Mouse (Mus musculus) retina, postnatal 7 days (tissue): ENCODE measurements at regions not wholly inside any gene's neighbourhood (a gene's known extent, or its start where the extent isn't known, plus 50 kb on each side); places are given as distances from the start of the nearest gene placed in this dataset.

Source experiments
- DNase-seq: peaks from one replicate; pipeline ENCODE4 v3.0.0-alpha.2; 2012; ENCODE audit warnings: low read depth, low spot score

DNA sequence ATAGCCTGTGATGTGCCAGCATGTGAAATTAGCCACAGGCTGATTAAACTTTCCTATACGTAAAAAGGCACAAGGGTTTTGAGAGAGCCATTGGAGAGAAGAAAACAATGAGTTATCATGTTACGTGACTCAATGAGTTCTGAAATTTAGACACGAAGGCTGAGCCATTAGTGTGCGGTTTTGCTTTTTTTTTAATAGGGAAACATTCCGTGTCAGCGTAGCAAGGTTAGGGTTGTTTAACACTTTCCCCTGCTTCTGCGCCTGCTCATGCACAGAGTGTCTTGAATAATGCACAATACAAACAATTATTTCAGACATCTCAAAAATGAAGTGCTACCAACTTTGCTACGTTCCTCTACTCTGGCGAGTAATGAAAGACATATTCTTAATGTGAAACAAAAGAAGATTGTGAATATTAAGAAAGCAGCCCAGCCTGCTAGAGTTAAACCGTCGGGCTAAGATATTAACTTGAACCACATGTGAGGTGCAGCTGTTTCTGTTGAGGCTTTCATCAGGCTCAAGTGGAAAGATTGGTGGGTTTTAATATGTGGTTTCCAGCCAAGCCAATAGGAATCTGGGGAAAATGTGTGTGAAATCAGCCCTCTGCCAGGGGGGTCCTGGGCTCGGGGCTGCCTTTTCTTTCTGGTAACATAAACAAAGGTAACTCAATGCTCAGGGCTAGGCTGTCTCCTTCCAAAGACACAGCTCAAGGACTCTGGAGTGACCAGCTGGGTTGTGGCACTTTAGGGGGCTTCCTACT is 287.2 kb downstream of the Slc4a3 start:
- no peak for DNase-seq

DNA sequence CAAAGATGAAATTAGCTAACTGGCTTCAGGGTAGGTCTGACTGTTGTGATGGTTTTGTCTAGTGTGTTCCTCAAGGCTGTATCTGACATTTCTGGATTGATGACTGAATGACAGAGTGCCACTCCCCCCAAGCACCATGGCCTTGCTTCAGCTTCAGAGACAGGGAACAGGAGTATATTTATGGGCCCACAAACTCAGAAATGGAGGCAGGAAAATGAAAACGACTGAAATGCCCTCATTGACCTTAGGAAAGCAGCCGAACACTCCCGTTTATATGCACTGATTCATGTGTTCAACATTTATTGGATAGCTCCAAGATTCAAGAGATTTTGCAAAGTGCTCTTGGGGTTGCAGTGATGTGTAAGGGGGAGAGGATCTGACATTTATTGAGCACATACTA is 288.3 kb downstream of the Slc4a3 start:
- DNase-seq = no peak

DNA sequence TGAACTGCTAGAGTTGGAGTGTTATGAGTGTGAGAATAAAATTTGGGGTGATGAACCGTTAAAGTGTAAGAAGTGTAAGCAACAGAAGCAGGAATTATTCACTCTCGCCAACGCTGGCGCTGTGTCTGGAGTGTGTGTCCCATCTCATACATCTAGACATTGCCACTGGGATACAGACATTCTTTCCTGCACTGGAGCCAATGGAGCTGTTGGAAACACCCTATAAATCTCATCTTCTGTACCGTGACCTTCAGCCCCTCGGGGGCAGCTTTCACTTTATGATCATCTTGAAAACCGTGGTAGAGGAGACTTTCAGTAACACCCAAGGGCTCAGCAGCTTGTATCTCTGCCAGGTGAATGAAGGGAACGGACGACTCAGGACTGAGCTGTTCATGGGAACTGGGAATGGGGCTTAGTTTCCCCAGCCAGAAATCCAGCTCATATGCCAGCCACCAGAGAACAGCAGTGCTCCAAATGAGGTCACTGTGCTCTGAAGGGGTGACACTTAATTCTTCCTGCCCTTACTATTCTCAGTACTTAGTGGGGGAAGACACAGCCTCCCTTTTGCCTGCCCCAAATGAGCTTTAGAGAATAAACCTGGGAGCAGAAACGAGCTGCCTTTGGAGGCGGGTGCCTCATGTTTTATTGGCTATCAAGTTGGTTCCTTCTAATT is 293.6 kb downstream of the Slc4a3 start:
- DNase-seq = no peak

DNA sequence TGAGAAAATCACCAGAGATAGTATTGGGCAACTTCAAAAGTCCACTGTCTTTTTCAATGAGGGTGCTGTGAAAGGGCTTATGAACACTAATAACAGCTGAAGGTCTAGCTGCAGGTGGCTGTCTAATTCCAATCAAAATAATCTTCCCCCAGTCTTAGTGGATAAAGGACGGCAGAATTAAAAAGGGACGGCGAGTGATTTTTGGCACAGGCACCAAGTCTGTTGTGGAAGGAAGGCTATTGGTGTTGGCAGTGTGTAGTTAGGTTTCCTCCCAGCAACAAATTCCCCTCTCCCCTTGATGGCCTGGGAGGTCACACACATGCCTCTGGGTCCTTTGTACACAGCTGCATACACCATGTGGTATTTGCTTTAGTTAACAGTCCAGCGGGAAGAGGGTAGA is 296.3 kb downstream of the Slc4a3 start:
- DNase-seq = no peak

DNA sequence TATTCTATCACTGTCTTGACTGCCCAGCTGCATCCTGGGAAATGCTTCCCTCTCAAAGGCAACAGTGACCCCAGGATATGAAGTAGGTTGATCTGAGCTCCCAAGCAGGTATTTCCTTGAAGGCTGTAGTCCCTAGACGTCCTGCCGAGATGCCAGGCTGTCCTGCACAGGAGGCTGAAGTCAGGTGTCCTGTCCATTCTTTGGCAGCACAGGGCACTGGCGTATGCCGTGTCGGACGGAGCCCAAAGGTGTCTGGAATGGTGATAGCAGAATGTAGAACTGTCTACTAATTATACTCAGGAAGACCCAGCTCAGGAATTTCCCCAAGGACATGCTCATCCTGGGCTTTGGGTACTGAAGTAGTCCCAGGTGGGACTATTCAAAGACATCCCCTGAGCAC is 297.3 kb downstream of the Slc4a3 start:
- DNase-seq = no peak

DNA sequence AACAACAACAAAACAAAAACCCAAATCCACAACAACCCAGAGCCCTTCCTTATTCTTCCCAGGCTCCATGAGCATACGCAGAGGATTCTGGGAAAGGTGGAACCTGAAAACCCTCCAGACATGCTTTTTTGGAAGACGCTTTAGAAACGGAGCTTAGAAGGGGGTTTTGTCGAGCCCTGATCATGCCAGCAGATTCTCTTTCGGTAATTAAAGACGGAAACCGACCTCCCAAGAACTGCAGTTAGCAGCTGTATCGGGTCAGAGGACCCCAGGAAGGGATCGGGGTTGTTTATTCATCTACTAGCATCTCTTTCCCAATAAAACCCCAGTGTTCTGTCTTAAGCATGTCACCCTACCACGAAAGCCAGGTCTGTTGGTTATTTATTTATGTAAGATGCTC is 298.1 kb downstream of the Slc4a3 start:
- no peak for DNase-seq

DNA sequence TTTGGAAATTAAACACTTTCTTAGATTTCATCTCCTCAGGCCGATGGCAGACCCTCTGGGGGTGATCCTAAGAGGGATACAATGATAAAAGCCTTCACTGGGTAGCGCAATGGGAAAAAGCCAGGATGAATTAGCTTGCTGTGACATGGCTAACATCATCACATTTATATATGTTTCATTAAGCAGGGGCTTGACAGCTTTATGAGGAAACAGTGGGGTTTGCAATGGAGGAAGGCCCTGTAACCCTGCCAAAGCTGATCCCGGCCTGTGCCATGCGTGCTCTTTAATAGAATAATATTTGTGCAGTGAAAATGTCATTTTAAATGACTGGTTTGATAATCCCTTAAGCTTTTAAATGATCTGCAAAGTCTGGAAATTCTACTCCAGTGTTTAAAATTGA is 298.5 kb downstream of the Slc4a3 start:
- no peak for DNase-seq

DNA sequence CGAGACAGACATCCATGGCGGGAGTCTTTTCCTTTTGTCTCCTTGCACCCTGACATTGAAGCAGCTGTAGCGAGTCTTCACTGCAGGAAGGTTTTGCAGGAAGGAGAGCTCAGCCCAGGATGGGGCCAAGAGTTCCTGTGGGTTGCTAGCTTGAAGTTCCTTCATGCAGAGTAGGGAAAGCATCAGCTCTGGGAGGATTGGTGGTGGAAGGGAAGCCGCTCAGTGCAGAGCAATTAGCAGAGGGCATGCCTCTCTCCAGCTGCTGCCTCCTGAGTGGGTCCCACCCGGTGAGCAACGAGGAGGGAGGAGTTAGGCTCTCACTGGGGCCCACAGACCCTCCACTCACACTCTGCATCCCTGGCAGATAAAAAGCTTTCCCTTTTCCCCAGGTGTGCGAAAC is 298.9 kb downstream of the Slc4a3 start:
- no peak for DNase-seq

DNA sequence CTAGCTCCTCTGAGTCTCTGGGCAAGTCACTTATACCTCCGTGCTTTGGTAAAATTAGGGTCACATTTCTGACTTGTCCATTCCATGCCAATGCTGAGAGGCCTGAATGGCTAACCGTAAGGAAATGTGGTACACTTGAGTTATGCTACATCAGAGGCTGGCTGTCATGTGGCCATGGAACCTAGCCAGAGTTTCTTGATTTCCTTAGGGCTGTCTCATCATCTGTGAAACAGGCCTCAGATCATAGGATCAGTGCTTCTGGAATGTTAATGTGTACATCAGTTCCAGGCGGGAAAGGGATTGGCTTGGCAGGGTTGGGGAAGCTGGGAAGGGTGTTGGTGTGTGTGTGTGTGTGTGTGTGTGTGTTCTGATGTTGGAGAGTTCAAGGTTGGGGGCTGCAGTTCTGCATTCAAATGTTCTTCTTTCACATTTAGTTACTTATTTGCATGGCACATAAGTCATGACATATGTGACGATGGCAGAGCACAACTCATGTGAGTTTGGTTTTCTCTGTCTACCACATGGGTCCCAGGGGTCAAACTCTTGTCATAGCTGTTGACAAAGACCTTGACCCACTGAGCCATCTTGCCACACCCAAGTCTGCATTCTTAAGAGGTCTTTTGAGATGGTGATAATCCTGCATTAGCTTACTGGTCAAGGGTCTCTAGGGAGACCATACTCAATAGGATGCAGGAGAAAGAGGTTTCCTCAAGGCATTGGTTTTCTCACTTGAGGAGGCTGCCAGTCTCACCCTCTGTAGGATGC is 299.9 kb downstream of the Slc4a3 start:
- no peak for DNase-seq

DNA sequence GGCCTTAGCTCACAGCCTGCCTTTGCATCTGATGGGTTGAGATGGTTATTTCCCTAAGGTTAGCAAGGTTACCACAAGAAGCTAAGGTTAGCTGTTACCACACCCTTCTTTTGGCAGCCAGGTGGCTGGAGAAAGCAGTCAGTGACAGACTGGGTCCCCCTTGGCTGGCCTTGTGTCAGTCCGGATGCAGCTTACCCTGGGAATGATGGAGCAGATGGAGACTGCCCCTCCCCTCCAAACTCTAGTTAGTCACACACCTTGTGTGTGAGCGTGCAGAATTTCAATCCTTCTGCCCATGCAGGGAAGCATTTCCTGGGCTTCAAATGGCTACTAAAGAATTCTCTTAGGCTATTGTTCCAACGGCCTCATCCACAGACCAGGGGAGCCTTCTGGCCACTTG is 301.6 kb downstream of the Slc4a3 start:
- no peak for DNase-seq

DNA sequence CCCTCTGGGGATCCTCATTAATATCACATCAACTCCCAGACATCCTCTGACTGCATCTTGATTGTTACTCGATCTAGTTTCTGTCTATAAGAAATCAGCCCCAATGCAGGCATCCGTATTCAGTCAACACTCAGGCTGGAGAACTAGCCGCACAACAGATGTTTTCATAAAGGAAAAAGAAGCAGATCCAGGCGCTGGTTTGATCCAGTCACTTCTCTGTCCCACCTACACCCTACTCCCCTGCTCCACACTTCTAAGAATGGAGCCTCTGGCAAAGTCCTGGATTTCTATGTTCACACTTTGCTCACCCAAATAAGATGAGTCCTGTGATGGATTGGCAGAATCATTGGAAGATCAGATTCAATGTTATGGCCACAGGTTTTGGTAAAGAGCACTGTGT is 302.4 kb downstream of the Slc4a3 start:
- DNase-seq = no peak

DNA sequence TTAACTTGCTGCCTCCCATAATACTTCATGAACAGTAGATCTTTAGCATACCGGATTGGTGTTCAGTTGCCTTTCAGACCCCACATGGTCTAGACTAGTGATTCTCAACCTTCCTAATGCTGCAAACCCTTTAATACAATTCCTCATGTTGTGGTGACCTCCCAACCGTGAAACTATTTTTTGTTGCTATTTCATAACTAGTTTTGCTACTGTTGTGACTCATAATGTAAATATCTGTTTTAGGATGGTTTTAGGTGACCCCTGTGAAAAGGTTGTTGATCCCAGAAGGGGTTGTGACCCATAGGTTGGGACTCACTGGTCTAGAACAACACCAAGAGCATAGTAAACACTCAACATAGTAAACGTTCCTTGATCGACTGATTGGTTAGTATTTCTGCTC is 304.1 kb downstream of the Slc4a3 start:
- DNase-seq = no peak

DNA sequence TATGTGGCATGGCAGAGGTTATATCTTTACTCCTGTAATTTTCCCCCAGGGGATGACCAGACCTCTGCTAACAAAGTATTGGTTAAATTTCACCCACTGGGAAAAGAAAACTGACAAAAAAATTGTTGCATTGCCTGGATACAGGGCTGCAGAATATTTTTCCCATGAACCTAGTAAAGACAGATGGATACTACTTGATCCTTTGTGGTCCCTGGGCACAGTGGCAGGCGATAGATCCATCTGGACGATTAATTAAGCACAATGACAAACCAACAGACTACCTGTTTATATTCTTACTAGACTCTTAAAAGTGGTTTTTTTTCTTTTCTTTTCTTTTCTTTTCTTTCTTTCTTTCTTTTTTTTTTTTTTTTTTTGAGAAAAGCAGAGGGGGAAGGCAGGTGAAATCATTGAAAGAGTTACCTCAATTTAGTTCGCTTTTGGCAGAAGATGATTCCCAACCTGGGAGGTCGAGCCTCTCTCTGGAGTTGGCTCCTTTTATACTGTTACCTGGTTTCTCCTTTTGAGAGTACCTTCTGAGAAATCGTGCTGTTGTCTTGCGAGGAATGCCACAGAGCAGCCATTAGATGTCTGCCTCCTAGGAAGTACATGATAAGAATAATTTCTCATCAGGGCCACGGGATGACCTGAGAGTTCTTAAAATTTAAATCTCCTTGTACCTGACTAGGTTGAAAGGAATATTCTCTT is 312.6 kb downstream of the Slc4a3 start:
- no peak for DNase-seq

DNA sequence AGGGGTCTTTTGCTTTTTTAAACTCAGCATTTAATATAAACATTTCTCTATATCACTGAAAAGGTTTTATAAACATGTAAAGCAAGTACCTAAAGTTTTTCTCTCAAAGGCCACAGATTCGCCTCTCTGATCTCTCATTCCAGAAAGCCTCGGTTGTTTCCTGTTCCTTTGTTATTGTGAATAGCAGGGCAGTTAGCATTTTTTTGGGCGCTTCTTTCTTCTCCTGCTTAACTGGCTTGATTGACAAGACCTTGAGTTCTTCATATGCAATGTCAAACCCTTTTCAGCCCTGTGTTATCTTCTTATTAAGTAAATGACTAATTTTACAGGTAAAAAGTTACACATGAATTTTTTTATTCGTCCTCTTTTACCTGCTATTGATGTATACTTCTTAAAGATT is 316.7 kb downstream of the Slc4a3 start:
- no peak for DNase-seq

DNA sequence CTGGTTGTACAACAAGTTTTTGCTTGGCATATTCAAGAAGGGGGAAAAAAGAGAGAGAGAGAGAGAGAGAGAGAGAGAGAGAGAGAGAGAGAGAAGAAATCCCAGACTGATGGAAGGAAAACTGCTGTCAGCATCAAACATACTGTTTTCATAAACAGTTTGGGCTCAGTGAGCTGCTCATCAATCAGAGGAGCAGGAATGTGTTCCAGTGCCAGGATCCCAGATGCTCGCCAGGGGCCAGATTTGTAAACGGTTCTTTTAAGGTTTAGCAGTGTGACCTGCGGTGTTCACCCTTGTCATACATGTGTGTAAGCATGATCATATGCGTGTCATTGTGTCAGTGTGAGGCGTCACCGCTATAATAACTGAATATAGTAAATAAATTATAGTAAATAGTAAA is 320.5 kb downstream of the Slc4a3 start:
- no peak for DNase-seq

DNA sequence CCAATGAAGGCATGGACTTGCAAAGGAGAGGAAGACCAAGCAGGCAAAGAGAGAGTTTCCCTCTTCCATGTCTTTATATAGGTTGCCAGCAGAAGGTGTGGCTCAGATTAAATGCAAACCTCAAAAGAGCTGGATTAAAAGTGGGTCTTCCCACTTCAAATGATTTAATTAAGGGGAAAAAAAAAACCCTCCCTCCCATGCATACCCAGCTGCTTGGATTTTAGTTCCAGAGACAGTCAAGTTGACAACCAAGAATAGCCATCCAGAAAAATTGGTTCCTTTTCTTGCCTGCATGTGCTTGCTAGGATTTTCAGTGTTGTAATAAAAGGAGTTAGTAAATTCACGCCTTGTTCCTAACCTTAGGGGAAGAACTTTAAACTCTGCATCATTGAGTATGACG is 323.3 kb downstream of the Slc4a3 start:
- no peak for DNase-seq

DNA sequence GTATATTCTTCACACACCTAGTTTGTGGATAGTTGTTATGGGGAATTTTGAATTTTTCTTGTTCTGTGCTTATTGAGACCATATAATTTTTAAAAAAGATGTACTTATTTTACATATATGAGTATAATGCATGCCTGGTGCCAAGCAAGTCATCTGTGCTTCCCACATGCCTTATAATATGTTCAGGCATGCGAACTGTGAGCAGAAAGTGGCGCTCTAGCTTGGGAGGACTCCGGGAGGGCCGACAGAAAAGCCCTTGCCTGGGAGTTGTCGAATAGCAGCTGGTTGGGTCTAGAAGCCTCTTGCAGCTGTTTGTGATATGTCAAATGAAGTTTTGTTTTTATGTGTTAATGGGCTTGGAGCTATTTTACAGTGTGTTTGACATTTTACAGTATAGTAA is 323.8 kb downstream of the Slc4a3 start:
- no peak for DNase-seq

DNA sequence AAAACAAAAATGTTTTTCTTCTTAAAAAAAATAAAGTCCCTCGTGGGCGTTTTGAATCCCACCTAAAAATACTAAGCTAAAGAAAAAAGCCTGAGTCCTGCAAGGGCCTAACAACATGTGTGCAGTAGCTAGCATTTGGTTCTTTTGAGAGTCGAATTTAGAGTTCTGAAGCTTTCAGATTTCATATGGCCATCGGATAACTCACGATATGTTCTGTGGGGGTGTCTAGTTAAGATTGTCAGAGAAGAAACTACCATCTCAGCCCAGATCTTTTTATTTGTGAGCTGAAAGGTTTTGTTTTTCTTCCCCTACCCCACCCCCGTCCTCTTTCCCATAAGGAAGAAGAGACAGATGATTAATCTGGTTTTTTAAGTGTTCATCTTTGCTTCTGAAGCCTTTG is 327.8 kb downstream of the Slc4a3 start:
- no peak for DNase-seq

DNA sequence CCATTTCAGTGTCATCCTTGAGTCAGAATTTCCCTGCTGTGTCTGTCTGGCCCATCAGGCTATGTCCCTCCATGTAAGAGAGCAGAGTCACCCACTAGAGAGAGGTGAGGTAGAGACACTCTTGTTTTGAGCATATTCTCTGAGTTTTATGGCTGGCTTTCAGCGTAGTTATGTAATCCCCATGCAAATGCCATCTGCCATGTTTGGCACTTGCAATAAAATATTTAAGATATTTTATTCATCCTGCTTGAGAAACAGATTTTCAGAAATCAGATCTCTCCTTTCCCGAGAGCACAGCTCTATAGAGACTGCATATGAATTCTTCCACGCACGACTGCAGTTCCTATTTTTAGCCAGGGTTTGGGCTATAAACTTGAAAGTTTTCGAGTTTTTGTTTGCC is 331.1 kb downstream of the Slc4a3 start:
- DNase-seq = no peak

DNA sequence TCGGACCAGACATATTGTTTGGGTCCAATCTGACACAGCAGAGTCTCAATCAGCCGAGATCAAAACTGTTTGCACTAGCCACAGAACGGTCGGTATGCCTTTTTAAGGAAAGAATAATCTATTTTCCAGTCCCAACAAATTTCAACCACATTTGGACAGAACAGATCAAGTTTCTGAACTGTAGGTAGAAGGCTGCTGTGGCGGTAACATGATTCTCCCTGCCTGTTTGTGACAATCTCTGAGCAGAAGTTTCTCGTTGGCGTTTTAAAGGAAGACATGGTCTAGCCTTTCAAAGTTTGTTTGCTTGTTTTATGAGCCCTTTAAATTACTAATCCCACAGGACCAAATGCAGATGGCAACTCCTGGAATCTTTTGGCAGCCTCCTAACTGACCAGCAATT is 339.6 kb downstream of the Slc4a3 start:
- no peak for DNase-seq

DNA sequence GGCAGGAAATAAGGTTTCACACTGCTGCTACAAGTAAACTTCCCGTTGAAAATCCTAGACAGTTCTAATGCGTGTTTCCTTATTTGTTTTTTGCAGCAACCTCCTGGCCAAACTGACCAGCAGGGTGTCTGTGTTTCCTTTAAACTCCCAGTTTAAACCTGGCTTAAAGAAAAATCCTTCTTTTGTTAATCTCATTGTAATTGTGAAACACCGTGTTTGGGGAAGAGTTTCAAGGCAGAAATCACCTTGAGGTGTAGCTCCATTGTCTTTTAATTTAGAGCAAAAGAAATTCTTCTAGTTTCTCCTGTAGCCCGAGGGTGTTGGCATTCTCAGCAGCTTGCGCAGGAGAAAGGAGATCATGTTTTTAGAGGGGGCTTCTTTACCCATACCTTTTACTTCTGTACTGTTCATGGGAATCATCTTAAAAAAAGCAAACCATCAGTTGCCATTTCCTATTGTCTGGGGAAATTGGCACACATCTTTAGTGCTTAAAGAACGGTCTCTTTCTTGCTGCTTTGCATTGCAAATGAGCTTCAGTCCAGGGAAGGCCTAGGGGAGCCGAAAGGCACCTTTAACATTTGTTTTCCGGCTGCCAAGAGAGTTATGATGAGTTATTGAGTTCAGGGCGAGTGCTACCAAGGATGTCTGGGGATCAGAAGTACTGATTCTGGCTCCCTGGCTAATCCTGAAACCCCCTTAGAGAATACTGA is 342.6 kb downstream of the Slc4a3 start:
- DNase-seq = no peak
